Mouse (Mus musculus) left cerebral cortex, postnatal 25 days (tissue): ENCODE results near the gene Gm20890. TPM values are rescaled to one million over a fixed set of nuclear protein-coding genes. Genes with fewer than 3 reads are reported as not detected.
"Not testable (repeated sequence)": the region's sequence is repeated elsewhere in the genome, so short reads cannot be mapped to it uniquely, and the experiment has no call there.

Source experiments
- DNase-seq, 2 experiments: peaks; one replicate each; pipeline ENCODE4 v3.0.0; 2022; ENCODE audit warnings: low spot score in 2 of 2, mixed read lengths in 1 of 2
- intact Hi-C: fragments of 180-260 bp; cut with DNase I; formaldehyde crosslinking; loops from one replicate; pipeline ENCODE4 v1.15.1; 2025
- total RNA-seq, 2 experiments: library from RNA; stranded (reverse); gene quantifications; 2 replicates each; pipeline ENCODE4 v1.2.3; 2021

The Gm20890 gene
- total RNA-seq, result not detected

- intact Hi-C loops, result not testable (repeated sequence)
Measured at GRCm38 (mm10) chrY:26776699-26777098, at the start of gene Gm20890. Gene Gm20890 (minus strand): TSS chrY:26776799.

More at GRCm38 (mm10) chrY:26776699-26777098, at the start of gene Gm20890:
- DNase-seq, result not testable (repeated sequence)
